Mouse (Mus musculus): Measurements from ENCODE around the gene Tap2. TPM values are rescaled to one million over a fixed set of nuclear protein-coding genes. Genes with fewer than 3 reads are reported as not detected.

The Tap2 gene
- polyA plus RNA-seq, 1 experiment from 2014 or later: 7.4 TPM

- H3K36me3 ChIP-seq (ENCODE audit: control insufficient read depth, insufficient read depth, low read length): no peaks in the 10 kb centered on the region
- peak overlapping the region; percentile 84; the same call in 1 of the 2 replicates for H3K9ac ChIP-seq (ENCODE audit: low read depth, low read length)
- peaks cover 10% of the 10 kb centered on the region for H3K4me1 ChIP-seq (replicated peaks; ENCODE audit: control insufficient read depth, insufficient read depth, low read length)
- DNase-seq (ENCODE audit: low spot score): no peak
- peak overlapping the region; percentile 85 for H3K4me3 ChIP-seq (ENCODE audit: low read depth, low read length)
- H3K9me3 ChIP-seq (ENCODE audit: control insufficient read depth, low read length): no peaks in the 10 kb centered on the region
- peak; percentile 54; the same call in 1 of the 2 replicates for ATAC-seq (replicated peaks; ENCODE audit: low FRiP score)
- H3K4me2 ChIP-seq: peak overlapping the region; percentile 93
- no peak overlapping the region for H3K27ac ChIP-seq (ENCODE audit: low read depth, low read length)
- 17% methylated on average over 9 of the region's 9 CpGs for WGBS
- peaks cover 11% of the 10 kb centered on the region for H3K27me3 ChIP-seq (replicated peaks; ENCODE audit: control insufficient read depth, insufficient read depth, low read length)
Measured at GRCm38 (mm10) chr17:34205746-34206176, 2.4 kb downstream of the Tap2 start.

- no peak overlapping the region for H3K4me3 ChIP-seq (ENCODE audit: low read depth, low read length)
- WGBS: 80% methylated on average over 5 of the region's 5 CpGs
- no peaks in the 10 kb centered on the region for H3K9me3 ChIP-seq (ENCODE audit: control insufficient read depth, low read length)
- no peak overlapping the region for H3K4me2 ChIP-seq
- peaks cover 13% of the 10 kb centered on the region for H3K27me3 ChIP-seq (replicated peaks; ENCODE audit: control insufficient read depth, insufficient read depth, low read length)
- ATAC-seq (replicated peaks; ENCODE audit: low FRiP score) (no peak), DNase-seq (ENCODE audit: low spot score) (no peak)
- no peaks in the 10 kb centered on the region for H3K36me3 ChIP-seq (ENCODE audit: control insufficient read depth, insufficient read depth, low read length)
- no peak overlapping the region for H3K27ac ChIP-seq (ENCODE audit: low read depth, low read length)
- H3K4me1 ChIP-seq (replicated peaks; ENCODE audit: control insufficient read depth, insufficient read depth, low read length): peaks cover 19% of the 10 kb centered on the region
- H3K9ac ChIP-seq (ENCODE audit: low read depth, low read length): no peak overlapping the region
Measured at GRCm38 (mm10) chr17:34206731-34207130, 3.4 kb downstream of the Tap2 start.

- no peak for DNase-seq (ENCODE audit: low spot score)
- ATAC-seq (replicated peaks; ENCODE audit: low FRiP score): no peak
- Histone ChIP-seq H3K4me2 (no peak overlapping the region), H3K36me3 (ENCODE audit: control insufficient read depth, insufficient read depth, low read length) (no peaks in the 10 kb centered on the region), H3K4me1 (replicated peaks; ENCODE audit: control insufficient read depth, insufficient read depth, low read length) (peaks cover 21% of the 10 kb centered on the region), H3K9ac (ENCODE audit: low read depth, low read length) (no peak overlapping the region), H3K27ac (ENCODE audit: low read depth, low read length) (no peak overlapping the region), H3K27me3 (replicated peaks; ENCODE audit: control insufficient read depth, insufficient read depth, low read length) (peaks cover 20% of the 10 kb centered on the region), H3K4me3 (ENCODE audit: low read depth, low read length) (no peak overlapping the region), H3K9me3 (ENCODE audit: control insufficient read depth, low read length) (no peaks in the 10 kb centered on the region)
- 63% methylated on average over 3 of the region's 3 CpGs for WGBS
Measured at GRCm38 (mm10) chr17:34207456-34207855, 4.1 kb downstream of the Tap2 start.

GRCm38 (mm10) chr17:34207866-34208265 lies 4.5 kb downstream of the Tap2 start:
- no peaks in the 10 kb centered on the region for H3K36me3 ChIP-seq (ENCODE audit: control insufficient read depth, insufficient read depth, low read length)
- ATAC-seq (replicated peaks; ENCODE audit: low FRiP score) (no peak), DNase-seq (ENCODE audit: low spot score) (no peak)
- no peaks in the 10 kb centered on the region for H3K9me3 ChIP-seq (ENCODE audit: control insufficient read depth, low read length)
- no peak overlapping the region for H3K27ac ChIP-seq (ENCODE audit: low read depth, low read length)
- no peak overlapping the region for H3K4me3 ChIP-seq (ENCODE audit: low read depth, low read length)
- peaks cover 21% of the 10 kb centered on the region for H3K4me1 ChIP-seq (replicated peaks; ENCODE audit: control insufficient read depth, insufficient read depth, low read length)
- H3K4me2 ChIP-seq: no peak overlapping the region
- WGBS: 92% methylated on average over 9 of the region's 9 CpGs
- H3K27me3 ChIP-seq (replicated peaks; ENCODE audit: control insufficient read depth, insufficient read depth, low read length): peaks cover 23% of the 10 kb centered on the region
- H3K9ac ChIP-seq (ENCODE audit: low read depth, low read length): no peak overlapping the region

- Histone ChIP-seq H3K36me3 (ENCODE audit: control insufficient read depth, insufficient read depth, low read length) (no peaks in the 10 kb centered on the region), H3K4me3 (ENCODE audit: low read depth, low read length) (no peak overlapping the region), H3K27ac (ENCODE audit: low read depth, low read length) (no peak overlapping the region), H3K4me1 (replicated peaks; ENCODE audit: control insufficient read depth, insufficient read depth, low read length) (peaks cover 21% of the 10 kb centered on the region), H3K4me2 (no peak overlapping the region), H3K27me3 (replicated peaks; ENCODE audit: control insufficient read depth, insufficient read depth, low read length) (peaks cover 22% of the 10 kb centered on the region), H3K9ac (ENCODE audit: low read depth, low read length) (no peak overlapping the region), H3K9me3 (ENCODE audit: control insufficient read depth, low read length) (no peaks in the 10 kb centered on the region)
- WGBS: 24% methylated on average over 10 of the region's 10 CpGs
- DNase-seq (ENCODE audit: low spot score) (no peak), ATAC-seq (replicated peaks; ENCODE audit: low FRiP score) (no peak)
Measured at GRCm38 (mm10) chr17:34208421-34208820, 5.1 kb downstream of the Tap2 start.

- peaks cover 34% of the 10 kb centered on the region for H3K27me3 ChIP-seq (replicated peaks; ENCODE audit: control insufficient read depth, insufficient read depth, low read length)
- H3K36me3 ChIP-seq (ENCODE audit: control insufficient read depth, insufficient read depth, low read length): no peaks in the 10 kb centered on the region
- no peak overlapping the region for H3K4me3 ChIP-seq (ENCODE audit: low read depth, low read length)
- no peak overlapping the region for H3K4me2 ChIP-seq
- no peaks in the 10 kb centered on the region for H3K9me3 ChIP-seq (ENCODE audit: control insufficient read depth, low read length)
- ATAC-seq (replicated peaks; ENCODE audit: low FRiP score) (no peak), DNase-seq (ENCODE audit: low spot score) (no peak)
- peaks cover 21% of the 10 kb centered on the region for H3K4me1 ChIP-seq (replicated peaks; ENCODE audit: control insufficient read depth, insufficient read depth, low read length)
- WGBS: 38% methylated on average over 3 of the region's 3 CpGs
- H3K9ac ChIP-seq (ENCODE audit: low read depth, low read length): no peak overlapping the region
- H3K27ac ChIP-seq (ENCODE audit: low read depth, low read length): no peak overlapping the region
Measured at GRCm38 (mm10) chr17:34209680-34210079, 6.4 kb downstream of the Tap2 start.

GRCm38 (mm10) chr17:34210599-34210998 lies 7.3 kb downstream of the Tap2 start:
- ATAC-seq (replicated peaks; ENCODE audit: low FRiP score) (peak; percentile 73), DNase-seq (ENCODE audit: low spot score) (no peak)
- Histone ChIP-seq H3K4me3 (ENCODE audit: low read depth, low read length) (no peak overlapping the region), H3K9me3 (ENCODE audit: control insufficient read depth, low read length) (no peaks in the 10 kb centered on the region), H3K36me3 (ENCODE audit: control insufficient read depth, insufficient read depth, low read length) (no peaks in the 10 kb centered on the region), H3K9ac (ENCODE audit: low read depth, low read length) (no peak overlapping the region), H3K4me2 (peak overlapping the region; percentile 7; the same call in 1 of the 2 replicates), H3K27ac (ENCODE audit: low read depth, low read length) (peak overlapping the region; percentile 35; the same call in 1 of the 2 replicates), H3K27me3 (replicated peaks; ENCODE audit: control insufficient read depth, insufficient read depth, low read length) (peaks cover 34% of the 10 kb centered on the region), H3K4me1 (replicated peaks; ENCODE audit: control insufficient read depth, insufficient read depth, low read length) (peaks cover 12% of the 10 kb centered on the region)
- 30% methylated on average over 3 of the region's 3 CpGs for WGBS

- ATAC-seq (replicated peaks; ENCODE audit: low FRiP score): no peak
- H3K27ac ChIP-seq (ENCODE audit: low read depth, low read length): no peak overlapping the region
- H3K9ac ChIP-seq (ENCODE audit: low read depth, low read length): no peak overlapping the region
Measured at GRCm38 (mm10) chr17:34211746-34212365, 8.5 kb downstream of the Tap2 start.

GRCm38 (mm10) chr17:34213936-34214335 lies 10.6 kb downstream of the Tap2 start:
- Histone ChIP-seq H3K9ac (ENCODE audit: low read depth, low read length) (no peak overlapping the region), H3K4me2 (no peak overlapping the region), H3K27ac (ENCODE audit: low read depth, low read length) (no peak overlapping the region), H3K36me3 (ENCODE audit: control insufficient read depth, insufficient read depth, low read length) (no peaks in the 10 kb centered on the region), H3K27me3 (replicated peaks; ENCODE audit: control insufficient read depth, insufficient read depth, low read length) (peaks cover 34% of the 10 kb centered on the region), H3K4me1 (replicated peaks; ENCODE audit: control insufficient read depth, insufficient read depth, low read length) (peaks cover 12% of the 10 kb centered on the region), H3K9me3 (ENCODE audit: control insufficient read depth, low read length) (no peaks in the 10 kb centered on the region), H3K4me3 (ENCODE audit: low read depth, low read length) (no peak overlapping the region)
- ATAC-seq (replicated peaks; ENCODE audit: low FRiP score): no peak
- WGBS: 58% methylated on average over 21 of the region's 21 CpGs
- no peak for DNase-seq (ENCODE audit: low spot score)

More at GRCm38 (mm10) chr17:34211746-34212365, 8.5 kb downstream of the Tap2 start:
- WGBS: 32% methylated on average over 23 of the region's 23 CpGs
- Histone ChIP-seq H3K9me3 (ENCODE audit: control insufficient read depth, low read length) (no peaks in the 10 kb centered on the region), H3K27me3 (replicated peaks; ENCODE audit: control insufficient read depth, insufficient read depth, low read length) (peaks cover 34% of the 10 kb centered on the region), H3K4me1 (replicated peaks; ENCODE audit: control insufficient read depth, insufficient read depth, low read length) (peaks cover 12% of the 10 kb centered on the region), H3K36me3 (ENCODE audit: control insufficient read depth, insufficient read depth, low read length) (no peaks in the 10 kb centered on the region), H3K4me3 (ENCODE audit: low read depth, low read length) (no peak overlapping the region), H3K4me2 (no peak overlapping the region)
- DNase-seq (ENCODE audit: low spot score): no peak

All from liver, embryonic 11.5 days (tissue).